Mouse (Mus musculus): ENCODE data around the gene Shisa3. TPM values are rescaled to one million over a fixed set of nuclear protein-coding genes. Genes with fewer than 3 reads are reported as not detected.

Gene Shisa3
- polyA plus RNA-seq, 1 experiment, result not detected

DNA sequence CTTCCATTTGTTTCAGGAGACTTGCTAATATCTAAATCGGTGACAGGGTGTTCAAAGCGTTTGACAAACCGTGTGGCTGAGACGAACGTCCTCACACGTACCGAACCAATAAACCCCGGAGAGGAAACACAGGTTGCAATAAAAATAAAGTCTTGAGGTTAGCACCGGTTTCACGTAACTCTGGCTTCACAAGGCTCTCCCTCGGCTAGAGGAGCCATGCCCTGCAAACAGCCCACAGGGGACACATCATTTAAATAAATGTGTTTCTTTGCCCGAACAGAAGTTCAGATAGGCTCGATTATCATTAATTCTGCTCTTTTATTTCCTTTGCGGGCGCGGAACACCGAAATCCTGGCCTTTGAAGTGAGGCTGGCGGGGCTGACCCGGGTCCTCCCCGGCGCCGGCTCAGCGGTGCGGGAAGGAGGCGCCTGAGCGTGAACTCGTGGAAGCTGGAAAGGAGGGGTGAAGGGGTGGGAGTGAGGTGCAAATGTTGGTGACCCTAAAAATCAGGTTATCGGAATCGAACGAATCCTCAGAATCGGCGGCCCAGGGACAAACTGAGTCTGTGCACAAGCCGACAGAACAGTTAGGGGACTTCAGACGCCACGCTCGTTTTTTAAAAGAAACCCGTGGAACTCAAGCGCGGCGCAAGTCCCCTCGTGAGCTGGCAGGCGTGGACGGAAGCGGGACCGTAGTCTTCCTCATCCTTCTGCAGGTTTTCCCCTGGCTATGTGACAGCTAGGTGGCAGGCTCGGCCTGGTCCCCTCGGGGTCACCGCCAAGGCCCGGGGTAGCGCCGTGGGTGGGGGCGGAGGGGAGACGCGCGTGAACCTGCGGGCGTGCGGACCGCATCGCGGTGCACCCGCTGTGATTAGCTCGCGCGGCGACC lies 522 bp upstream of the Shisa3 start:
- no peaks in the 10 kb centered on the region for H3K36me3 ChIP-seq (ENCODE audit: control insufficient read depth, insufficient read depth)
- no peaks in the 10 kb centered on the region for H3K79me2 ChIP-seq (ENCODE audit: control insufficient read depth, insufficient read depth)
- TF ChIP-seq MYOG (IDR thresholded peaks at IDR 0.05; ENCODE audit: control insufficient read depth, extremely low read depth, insufficient read length), result no peak
- no peak for TF ChIP-seq CEBPB (IDR thresholded peaks at IDR 0.05; ENCODE audit: low read depth)
- TF ChIP-seq MAX (IDR thresholded peaks at IDR 0.05), result no peak
- TF ChIP-seq MYOD1 (IDR thresholded peaks at IDR 0.05; ENCODE audit: control insufficient read depth, insufficient read length, low read depth), result no peak
- no peak for TF ChIP-seq USF1 (IDR thresholded peaks at IDR 0.05; ENCODE audit: low read depth)
- no peak for TF ChIP-seq CTCF (IDR thresholded peaks at IDR 0.05; ENCODE audit: control insufficient read depth, insufficient read depth, insufficient read length)
- TF ChIP-seq FOSL1 (IDR thresholded peaks at IDR 0.05; ENCODE audit: insufficient read depth, low read length, poor library complexity, severe bottlenecking), result no peak
- no peak overlapping the region for H3K4me3 ChIP-seq (ENCODE audit: insufficient read depth, poor library complexity, severe bottlenecking)
- H3ac ChIP-seq (ENCODE audit: control insufficient read depth, insufficient read length, low read depth), result no peak overlapping the region
- no peaks in the 10 kb centered on the region for H3K79me3 ChIP-seq (ENCODE audit: low read depth)
- no peaks in the 10 kb centered on the region for H3K27me3 ChIP-seq (ENCODE audit: control insufficient read depth, insufficient read depth, insufficient read length)

DNA sequence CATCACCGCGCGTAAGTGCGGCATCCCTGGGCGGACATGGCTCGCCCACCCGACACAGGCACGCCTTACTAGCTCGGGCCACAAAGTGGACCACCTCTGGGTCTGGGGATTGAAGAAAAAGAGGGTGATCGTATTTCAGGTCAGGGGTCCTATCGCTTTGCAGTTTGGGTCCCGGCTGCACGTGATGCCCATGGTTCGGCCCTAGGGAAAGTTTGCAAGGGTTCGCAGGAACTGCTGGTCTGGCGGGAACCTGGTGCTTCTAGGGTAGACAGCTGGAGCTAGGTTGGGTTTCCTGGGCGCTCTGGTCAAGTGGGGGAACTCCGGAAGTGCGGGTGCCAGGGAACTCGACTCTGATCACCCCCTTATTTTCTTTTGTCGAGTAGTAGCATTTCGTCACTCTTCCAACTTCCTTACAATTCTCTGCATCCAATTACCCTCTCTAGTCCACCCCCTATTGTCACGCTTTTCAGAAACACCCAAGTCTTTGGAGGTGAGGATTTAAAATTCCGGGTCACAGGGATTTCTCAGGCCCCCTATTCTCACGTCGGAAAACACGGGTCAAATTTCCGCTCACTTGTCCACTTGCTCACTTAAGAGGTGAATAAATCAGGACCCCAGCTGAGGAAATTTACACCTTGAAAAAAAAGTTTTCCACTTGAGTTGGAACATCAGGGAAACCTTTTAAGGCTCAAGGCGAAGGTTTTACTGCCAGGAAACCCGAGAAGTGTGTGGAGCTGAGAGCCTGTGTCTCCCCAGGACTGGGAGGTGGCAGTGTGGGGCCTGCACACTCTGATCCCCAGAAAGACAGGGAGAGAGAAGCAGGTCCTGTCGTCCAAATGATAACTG lies 1.2 kb downstream of the Shisa3 start:
- no peaks in the 10 kb centered on the region for H3K79me3 ChIP-seq (ENCODE audit: low read depth)
- no peaks in the 10 kb centered on the region for H3K36me3 ChIP-seq (ENCODE audit: control insufficient read depth, insufficient read depth)
- H3ac ChIP-seq (ENCODE audit: control insufficient read depth, insufficient read length, low read depth), result no peak overlapping the region
- no peaks in the 10 kb centered on the region for H3K27me3 ChIP-seq (ENCODE audit: control insufficient read depth, insufficient read depth, insufficient read length)
- no peaks in the 10 kb centered on the region for H3K79me2 ChIP-seq (ENCODE audit: control insufficient read depth, insufficient read depth)
- H3K4me3 ChIP-seq (ENCODE audit: insufficient read depth, poor library complexity, severe bottlenecking), result no peak overlapping the region
- TF ChIP-seq MYOD1 (IDR thresholded peaks at IDR 0.05; ENCODE audit: control insufficient read depth, insufficient read length, low read depth) (no peak), CEBPB (IDR thresholded peaks at IDR 0.05; ENCODE audit: low read depth) (no peak), FOSL1 (IDR thresholded peaks at IDR 0.05; ENCODE audit: insufficient read depth, low read length, poor library complexity, severe bottlenecking) (no peak), USF1 (IDR thresholded peaks at IDR 0.05; ENCODE audit: low read depth) (no peak), MAX (IDR thresholded peaks at IDR 0.05) (no peak), CTCF (IDR thresholded peaks at IDR 0.05; ENCODE audit: control insufficient read depth, insufficient read depth, insufficient read length) (no peak), MYOG (IDR thresholded peaks at IDR 0.05; ENCODE audit: control insufficient read depth, extremely low read depth, insufficient read length) (no peak)

DNA sequence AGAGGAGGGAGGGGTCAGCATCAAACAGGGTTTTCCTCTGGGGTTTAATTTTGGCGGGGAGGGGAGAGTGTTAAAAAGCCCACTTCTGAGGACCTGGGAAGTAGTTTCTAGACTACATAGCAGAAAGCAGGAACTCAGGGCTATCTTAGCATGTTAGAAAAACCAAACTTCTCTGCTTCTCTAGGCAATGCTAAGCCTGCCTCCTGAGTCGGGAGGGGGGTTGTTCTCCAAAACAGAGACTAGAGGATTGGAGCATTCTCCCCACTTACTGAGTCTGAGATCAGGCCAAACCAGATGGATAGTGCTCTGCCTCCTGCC lies 1.8 kb downstream of the Shisa3 start:
- no peak overlapping the region for H3ac ChIP-seq (ENCODE audit: control insufficient read depth, insufficient read length, low read depth)
- H3K79me3 ChIP-seq (ENCODE audit: low read depth), result no peaks in the 10 kb centered on the region
- no peak overlapping the region for H3K4me3 ChIP-seq (ENCODE audit: insufficient read depth, poor library complexity, severe bottlenecking)
- no peaks in the 10 kb centered on the region for H3K79me2 ChIP-seq (ENCODE audit: control insufficient read depth, insufficient read depth)
- no peaks in the 10 kb centered on the region for H3K36me3 ChIP-seq (ENCODE audit: control insufficient read depth, insufficient read depth)
- no peaks in the 10 kb centered on the region for H3K27me3 ChIP-seq (ENCODE audit: control insufficient read depth, insufficient read depth, insufficient read length)
- TF ChIP-seq FOSL1 (IDR thresholded peaks at IDR 0.05; ENCODE audit: insufficient read depth, low read length, poor library complexity, severe bottlenecking) (no peak), CTCF (IDR thresholded peaks at IDR 0.05; ENCODE audit: control insufficient read depth, insufficient read depth, insufficient read length) (no peak), USF1 (IDR thresholded peaks at IDR 0.05; ENCODE audit: low read depth) (no peak), MYOG (IDR thresholded peaks at IDR 0.05; ENCODE audit: control insufficient read depth, extremely low read depth, insufficient read length) (no peak), MAX (IDR thresholded peaks at IDR 0.05) (no peak), MYOD1 (IDR thresholded peaks at IDR 0.05; ENCODE audit: control insufficient read depth, insufficient read length, low read depth) (no peak)

DNA sequence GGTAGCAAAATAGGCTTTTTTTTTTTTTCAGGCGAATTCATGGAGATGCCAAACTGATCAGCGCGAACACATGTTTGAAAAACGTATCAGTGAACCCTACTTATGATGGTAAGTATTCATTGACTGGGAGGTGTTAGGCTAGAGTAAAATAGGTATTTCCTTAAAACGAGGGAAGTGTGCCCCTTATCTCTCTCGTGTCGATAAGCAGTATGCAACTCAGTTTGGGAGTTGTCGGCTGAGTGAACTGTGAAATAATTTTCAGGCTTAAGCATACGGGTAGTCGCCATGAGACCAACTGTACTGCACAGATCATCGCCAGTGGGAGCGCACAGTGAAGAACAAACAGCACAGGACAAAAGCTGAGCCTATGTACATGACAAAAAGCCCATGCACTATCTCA lies 13.5 kb downstream of the Shisa3 start:
- H3K79me3 ChIP-seq (ENCODE audit: low read depth), result no peaks in the 10 kb centered on the region

DNA sequence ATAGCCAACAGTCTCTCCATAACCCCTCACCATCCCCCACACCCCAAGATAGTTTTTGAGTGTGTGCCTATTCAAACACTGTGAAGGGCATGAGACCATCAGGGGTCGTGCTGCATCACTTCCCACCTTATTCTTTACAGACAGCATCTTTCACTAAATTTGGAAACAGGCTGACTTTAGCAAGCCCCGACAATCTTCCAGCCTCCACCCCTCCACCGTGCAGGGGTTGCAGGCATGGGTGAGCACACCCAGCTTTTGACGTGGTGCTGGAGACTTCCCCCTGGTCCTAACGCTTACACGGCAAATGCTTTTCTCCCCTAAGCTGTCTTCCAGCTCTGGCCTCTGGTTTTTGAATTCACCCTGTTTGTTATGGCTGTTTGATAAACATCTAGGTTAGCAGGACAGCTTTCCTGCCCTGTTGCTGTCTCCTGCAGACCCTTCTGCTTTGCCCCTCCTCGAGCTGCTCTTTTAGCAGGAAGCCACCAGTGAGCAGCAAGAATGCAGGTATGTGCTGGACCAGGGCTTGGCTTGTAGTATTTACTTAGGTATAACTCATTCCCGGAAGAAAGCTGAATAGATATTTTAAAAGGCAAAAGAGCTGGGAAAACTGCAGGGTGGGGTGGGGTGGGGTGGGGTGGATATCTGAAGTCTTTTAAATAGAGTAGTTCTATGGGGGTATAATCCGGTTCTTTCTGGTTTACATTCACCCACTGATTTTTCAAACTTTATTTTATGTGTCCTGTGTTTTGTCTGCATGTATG lies 20.7 kb downstream of the Shisa3 start:
- H3K79me2 ChIP-seq (ENCODE audit: control insufficient read depth, insufficient read depth), result no peaks in the 10 kb centered on the region
- H3K4me3 ChIP-seq (ENCODE audit: insufficient read depth, poor library complexity, severe bottlenecking), result no peak overlapping the region
- TF ChIP-seq CTCF (IDR thresholded peaks at IDR 0.05; ENCODE audit: control insufficient read depth, insufficient read depth, insufficient read length), result no peak
- TF ChIP-seq MYOG (IDR thresholded peaks at IDR 0.05; ENCODE audit: control insufficient read depth, extremely low read depth, insufficient read length), result no peak
- no peak for TF ChIP-seq FOSL1 (IDR thresholded peaks at IDR 0.05; ENCODE audit: insufficient read depth, low read length, poor library complexity, severe bottlenecking)
- no peak for TF ChIP-seq MAX (IDR thresholded peaks at IDR 0.05)
- no peak for TF ChIP-seq CEBPB (IDR thresholded peaks at IDR 0.05; ENCODE audit: low read depth)
- TF ChIP-seq USF1 (IDR thresholded peaks at IDR 0.05; ENCODE audit: low read depth), result no peak
- H3K36me3 ChIP-seq (ENCODE audit: control insufficient read depth, insufficient read depth), result no peaks in the 10 kb centered on the region
- H3ac ChIP-seq (ENCODE audit: control insufficient read depth, insufficient read length, low read depth), result no peak overlapping the region
- no peaks in the 10 kb centered on the region for H3K27me3 ChIP-seq (ENCODE audit: control insufficient read depth, insufficient read depth, insufficient read length)
- H3K79me3 ChIP-seq (ENCODE audit: low read depth), result no peaks in the 10 kb centered on the region

More for the DNA sequence above, 13.5 kb downstream of the Shisa3 start:
- Histone ChIP-seq H3K79me2 (ENCODE audit: control insufficient read depth, insufficient read depth) (no peaks in the 10 kb centered on the region), H3K36me3 (ENCODE audit: control insufficient read depth, insufficient read depth) (no peaks in the 10 kb centered on the region), H3K4me3 (ENCODE audit: insufficient read depth, poor library complexity, severe bottlenecking) (no peak overlapping the region), H3K27me3 (ENCODE audit: control insufficient read depth, insufficient read depth, insufficient read length) (no peaks in the 10 kb centered on the region), H3ac (ENCODE audit: control insufficient read depth, insufficient read length, low read depth) (no peak overlapping the region)
- TF ChIP-seq FOSL1 (IDR thresholded peaks at IDR 0.05; ENCODE audit: insufficient read depth, low read length, poor library complexity, severe bottlenecking), result no peak
- no peak for TF ChIP-seq MYOD1 (IDR thresholded peaks at IDR 0.05; ENCODE audit: control insufficient read depth, insufficient read length, low read depth)
- no peak for TF ChIP-seq CTCF (IDR thresholded peaks at IDR 0.05; ENCODE audit: control insufficient read depth, insufficient read depth, insufficient read length)
- TF ChIP-seq MYOG (IDR thresholded peaks at IDR 0.05; ENCODE audit: control insufficient read depth, extremely low read depth, insufficient read length), result no peak
